Mouse (Mus musculus) neural tube, embryonic 15.5 days (tissue): ENCODE data around the gene Atp5b. TPM values are rescaled to one million over a fixed set of nuclear protein-coding genes. Genes with fewer than 3 reads are reported as not detected.

Experiments
- microRNA counts: library from miRNA; unstranded; fragments of <30 nt; microRNA quantifications from one replicate; lab custom pipeline; 2016
- microRNA-seq: library from miRNA; unstranded; fragments of <30 nt; microRNA quantifications from one replicate; pipeline ENCODE4, GENCODE M21; 2017
- polyA plus RNA-seq: library from polyadenylated mRNA; unstranded; fragments of >200 nt; fragmentation: Nextera tagmentation; extraction: Ambion mirVana; gene quantifications from 2 replicates; pipeline ENCODE4 v1.2.1, GENCODE M21; 2015

Atp5b gene
- polyA plus RNA-seq, 1 experiment from 2014 or later: 2,338 TPM

MicroRNAs encoded within 50 kb of the gene (microRNA counts, 519-probe panel; counts per million panel counts)
- microRNA mmu-miR-677 (lab: Ali Mortazavi, UCI): not detected

Small RNA genes lying within 50 kb of the gene (microRNA-seq; reads per million reads assigned to microRNA genes)
- gene Mir677: 10.4 reads per million, percentile 26 among the genes with 10 or more reads in this experiment

Other genes starting within 250 kb of the Atp5b start
- gene Rdh19, start 233.3 kb upstream of the Atp5b start, polyA plus RNA-seq: not detected in 2 replicates
- gene Rdh16f2, start 216.8 kb upstream of the Atp5b start, polyA plus RNA-seq: not detected in 2 replicates
- gene Rdh7, start 194.5 kb upstream of the Atp5b start, polyA plus RNA-seq: not detected in 2 replicates
- gene Sdr9c7, start 184.8 kb upstream of the Atp5b start, polyA plus RNA-seq: 0.06 TPM in 1 of 2 replicates, not detected in the other
- gene Hsd17b6, start 75.7 kb upstream of the Atp5b start, polyA plus RNA-seq: not detected in 2 replicates
- gene Prim1, start 68.1 kb upstream of the Atp5b start, polyA plus RNA-seq: 33.7 and 45.5 TPM in 2 replicates
- 484 and 547 TPM in 2 replicates for gene Naca, start 47.7 kb upstream of the Atp5b start, polyA plus RNA-seq
- 394 and 409 TPM in 2 replicates for gene Ptges3, start 24.3 kb upstream of the Atp5b start, polyA plus RNA-seq
- gene Baz2a, start 8.3 kb downstream of the Atp5b start, polyA plus RNA-seq: 7.4 and 8.9 TPM in 2 replicates
- gene Rbms2, start 97.0 kb downstream of the Atp5b start, polyA plus RNA-seq: 6.5 and 12.7 TPM in 2 replicates
- gene Gls2, start 111.2 kb downstream of the Atp5b start, polyA plus RNA-seq: 2.4 and 2.8 TPM in 2 replicates
- 25.5 and 25.9 TPM in 2 replicates for gene Spryd4, start 128.5 kb downstream of the Atp5b start, polyA plus RNA-seq
- not detected in 2 replicates for gene Mip, start 142.6 kb downstream of the Atp5b start, polyA plus RNA-seq
- gene Timeless, start 148.8 kb downstream of the Atp5b start, polyA plus RNA-seq: 20.0 and 25.1 TPM in 2 replicates
- not detected in 2 replicates for gene Apon, start 170.8 kb downstream of the Atp5b start, polyA plus RNA-seq
- 0.19 TPM in 1 of 2 replicates, not detected in the other for gene Apof, start 185.4 kb downstream of the Atp5b start, polyA plus RNA-seq
- 18.9 and 24.5 TPM in 2 replicates for gene Stat2, start 187.3 kb downstream of the Atp5b start, polyA plus RNA-seq
- gene Il23a, start 215.5 kb downstream of the Atp5b start, polyA plus RNA-seq: 0.32 and 0.37 TPM in 2 replicates
- gene Pan2, start 220.1 kb downstream of the Atp5b start, polyA plus RNA-seq: 17.4 and 20.7 TPM in 2 replicates
- 201 and 221 TPM in 2 replicates for gene Cnpy2, start 239.2 kb downstream of the Atp5b start, polyA plus RNA-seq